10 mouse cellular contexts compared by ENCODE assay signal in the genomic region with DNA sequence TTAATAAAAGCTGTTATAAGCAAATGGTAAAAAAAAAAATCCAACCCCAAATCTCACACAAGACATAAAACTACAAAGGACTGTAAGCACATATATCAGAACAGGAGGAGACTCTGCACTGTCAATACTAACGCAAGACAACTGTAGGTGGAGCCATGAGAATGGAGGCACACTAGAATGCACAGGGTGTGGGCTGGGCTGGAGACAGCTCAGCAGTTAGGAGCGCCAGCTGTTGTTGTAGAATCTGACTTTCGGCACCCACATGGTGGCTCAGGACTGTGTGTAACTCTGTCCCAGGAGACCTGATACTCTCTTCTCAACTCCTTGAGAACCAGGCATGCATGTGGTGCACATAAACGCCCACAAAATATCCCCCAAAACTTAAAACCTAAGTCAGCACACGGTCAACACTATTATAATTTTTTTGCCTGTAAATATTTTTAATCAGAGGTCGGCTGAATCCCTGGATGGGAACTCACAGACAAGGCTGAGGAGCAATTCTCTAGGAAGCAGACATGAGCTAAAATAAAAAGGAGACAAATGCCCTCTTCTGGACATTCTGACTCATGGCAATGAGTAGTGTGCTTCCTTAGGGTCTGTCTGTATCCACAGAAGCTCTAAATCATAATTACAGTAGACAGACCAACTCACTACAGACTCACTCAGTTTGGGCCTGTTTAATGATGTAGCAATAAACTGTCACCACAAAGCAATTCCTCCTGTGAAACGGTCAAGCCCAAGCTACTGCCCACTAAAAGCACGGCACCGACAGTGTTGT. TPM values are rescaled to one million over a fixed set of nuclear protein-coding genes. Genes with fewer than 3 reads are reported as not detected.
DNase-seq lines count a peak whose midpoint lies in the region; ATAC-seq and TF ChIP-seq lines count a peak whose summit lies in the region.
"Had no signal": no experiment of that assay in that cellular context is flagged by ENCODE, and none has a peak within 500 bp of the region (broad histone marks: within the 10 kb centered on the region; RNA-seq: fewer than 3 reads in every experiment).

No protein-coding gene starts in this region.

- TF ChIP-seq CTCF in intestine, postnatal 0 days (IDR thresholded peaks at IDR 0.05; ENCODE audit: low read depth): peak; percentile 50
- TF ChIP-seq CTCF in midbrain, postnatal 0 days (IDR thresholded peaks at IDR 0.05): peak; percentile 43

- H3K4me2 ChIP-seq in intestine, postnatal 0 days (replicated peaks; ENCODE audit: low read depth): no peak overlapping the region
- no peak overlapping the region for H3K4me2 ChIP-seq in intestine, embryonic 16.5 days (ENCODE audit: low read depth, low read length)
- H3K4me2 ChIP-seq in midbrain, postnatal 0 days (ENCODE audit: low read depth, low read length, poor library complexity, severe bottlenecking): no peak overlapping the region
- no peak overlapping the region for H3K4me2 ChIP-seq in midbrain, embryonic 15.5 days
- H3K4me2 ChIP-seq: hindbrain, embryonic 14.5 days had no signal

- no peaks in the 10 kb centered on the region for H3K9me3 ChIP-seq in intestine, postnatal 0 days (ENCODE audit: control insufficient read depth)
- no peaks in the 10 kb centered on the region for H3K9me3 ChIP-seq in intestine, embryonic 16.5 days (ENCODE audit: control insufficient read depth, low read length)
- H3K9me3 ChIP-seq in midbrain, postnatal 0 days (ENCODE audit: low read length): no peaks in the 10 kb centered on the region
- no peaks in the 10 kb centered on the region for H3K9me3 ChIP-seq in midbrain, embryonic 15.5 days

- H3K27me3 ChIP-seq in intestine, postnatal 0 days (replicated peaks; ENCODE audit: control insufficient read depth, insufficient read depth, low read length): no peaks in the 10 kb centered on the region
- H3K27me3 ChIP-seq in intestine, embryonic 16.5 days (replicated peaks; ENCODE audit: control insufficient read depth, insufficient read depth, low read length): no peaks in the 10 kb centered on the region
- H3K27me3 ChIP-seq in midbrain, postnatal 0 days (ENCODE audit: insufficient read depth, low read length): no peaks in the 10 kb centered on the region
- H3K27me3 ChIP-seq in midbrain, embryonic 15.5 days (replicated peaks): no peaks in the 10 kb centered on the region

- no peaks in the 10 kb centered on the region for H3K4me1 ChIP-seq in intestine, postnatal 0 days (replicated peaks; ENCODE audit: control insufficient read depth, insufficient read depth, low read length)
- no peaks in the 10 kb centered on the region for H3K4me1 ChIP-seq in intestine, embryonic 16.5 days (ENCODE audit: control insufficient read depth, insufficient read depth, low read length)
- H3K4me1 ChIP-seq in midbrain, postnatal 0 days (ENCODE audit: insufficient read depth, low read length): no peaks in the 10 kb centered on the region
- H3K4me1 ChIP-seq in midbrain, embryonic 15.5 days: no peaks in the 10 kb centered on the region

- intact Hi-C loops in gastrocnemius, postnatal 36 days (cut with DNase I): no loop called here

- H3K27ac ChIP-seq in intestine, postnatal 0 days (ENCODE audit: low read depth, low read length): no peak overlapping the region
- H3K27ac ChIP-seq in intestine, embryonic 16.5 days (ENCODE audit: low read length): no peak overlapping the region
- H3K27ac ChIP-seq in midbrain, postnatal 0 days (ENCODE audit: low read depth, low read length): no peak overlapping the region
- no peak overlapping the region for H3K27ac ChIP-seq in midbrain, embryonic 15.5 days
- H3K27ac ChIP-seq: hindbrain, embryonic 14.5 days had no signal

- no peak overlapping the region for H3K4me3 ChIP-seq in intestine, postnatal 0 days (ENCODE audit: low read depth, low read length)
- H3K4me3 ChIP-seq in intestine, embryonic 16.5 days (ENCODE audit: low read length): no peak overlapping the region
- no peak overlapping the region for H3K4me3 ChIP-seq in midbrain, postnatal 0 days (ENCODE audit: low read depth, low read length)
- no peak overlapping the region for H3K4me3 ChIP-seq in midbrain, embryonic 15.5 days

- no peak overlapping the region for H3K9ac ChIP-seq in intestine, postnatal 0 days (ENCODE audit: low read depth, low read length)
- no peak overlapping the region for H3K9ac ChIP-seq in intestine, embryonic 16.5 days (ENCODE audit: low read depth, low read length)
- H3K9ac ChIP-seq in midbrain, postnatal 0 days (replicated peaks; ENCODE audit: low read length, poor library complexity, severe bottlenecking): no peak overlapping the region
- no peak overlapping the region for H3K9ac ChIP-seq in midbrain, embryonic 15.5 days
- H3K9ac ChIP-seq: hindbrain, embryonic 14.5 days had no signal

- 80% methylated on average over 9 of the region's 9 CpGs for WGBS in intestine, postnatal 0 days
- WGBS in intestine, embryonic 16.5 days: 80% methylated on average over 9 of the region's 9 CpGs
- WGBS in midbrain, postnatal 0 days: 84% methylated on average over 9 of the region's 9 CpGs
- 88% methylated on average over 9 of the region's 9 CpGs for WGBS in midbrain, embryonic 15.5 days

- no peak for ATAC-seq in intestine, postnatal 0 days
- ATAC-seq in intestine, embryonic 16.5 days: no peak; the same call in 1 of the 2 replicates
- no peak for ATAC-seq in midbrain, postnatal 0 days (ENCODE audit: low FRiP score)
- ATAC-seq in midbrain, embryonic 15.5 days (replicated peaks): no peak
- ATAC-seq in erythroblast, adult 5-6 weeks (replicated peaks; ENCODE audit: low FRiP score, poor library complexity, severe bottlenecking): no peak

- DNase-seq in midbrain, postnatal 0 days (ENCODE audit: low spot score): peak; percentile 24
- DNase-seq in adipocyte (ENCODE audit: low spot score): peak; percentile 34
- DNase-seq in thymus, postnatal 14 days: peak; percentile 66
- no peak for DNase-seq in gastrocnemius, postnatal 36 days

- peaks cover 74% of the 10 kb centered on the region for H3K36me3 ChIP-seq in intestine, postnatal 0 days (ENCODE audit: control insufficient read depth, insufficient read depth)
- peaks cover 24% of the 10 kb centered on the region for H3K36me3 ChIP-seq in intestine, embryonic 16.5 days (ENCODE audit: control insufficient read depth, insufficient read depth, low read length)
- peaks cover 43% of the 10 kb centered on the region for H3K36me3 ChIP-seq in midbrain, postnatal 0 days (ENCODE audit: insufficient read depth, low read length)
- H3K36me3 ChIP-seq in midbrain, embryonic 15.5 days (replicated peaks): peaks cover 51% of the 10 kb centered on the region

RNA-seq across cellular contexts. Expression of a gene that starts 25.6 kb away (rescaled TPM):
- 22.5 and 25.0 TPM in 2 replicates for polyA plus RNA-seq in intestine, postnatal 0 days (2015; fragmentation: Nextera tagmentation; extraction: Ambion mirVana)
- polyA plus RNA-seq in intestine, embryonic 16.5 days (2015; fragmentation: Nextera tagmentation; extraction: Ambion mirVana): 49.3 and 50.0 TPM in 2 replicates
- total RNA-seq in midbrain, postnatal 0 days (2014; rRNA removed): 34.7 and 43.2 TPM in 2 replicates
- 47.2 and 50.1 TPM in 2 replicates for polyA plus RNA-seq in midbrain, postnatal 0 days (2015; fragmentation: Nextera tagmentation; extraction: Ambion mirVana)
- polyA plus RNA-seq in midbrain, embryonic 15.5 days (2015; fragmentation: Nextera tagmentation; extraction: Ambion mirVana): 57.4 and 61.0 TPM in 2 replicates
- total RNA-seq in erythroblast, adult 5-6 weeks (2015; ENCODE audit: low replicate concordance): 7.1 and 9.4 TPM in 2 replicates
- total RNA-seq in erythroblast, adult 5-6 weeks (2017; ENCODE audit: low replicate concordance): 11.6 and 13.6 TPM in 2 replicates
- total RNA-seq in gastrocnemius, postnatal 36 days (2021): 10 to 100 TPM; 11.9 to 15.0 TPM

RNA-seq across cellular contexts. Expression of a gene that starts 50.2 kb away (rescaled TPM):
- 1.5 and 2.0 TPM in 2 replicates for polyA plus RNA-seq in intestine, postnatal 0 days (2015; fragmentation: Nextera tagmentation; extraction: Ambion mirVana)
- polyA plus RNA-seq in intestine, embryonic 16.5 days (2015; fragmentation: Nextera tagmentation; extraction: Ambion mirVana): 3.8 and 4.0 TPM in 2 replicates
- total RNA-seq in midbrain, postnatal 0 days (2014; rRNA removed): 0.14 and 0.27 TPM in 2 replicates
- polyA plus RNA-seq in midbrain, postnatal 0 days (2015; fragmentation: Nextera tagmentation; extraction: Ambion mirVana): 0.14 and 0.15 TPM in 2 replicates
- 0.15 and 0.17 TPM in 2 replicates for polyA plus RNA-seq in midbrain, embryonic 15.5 days (2015; fragmentation: Nextera tagmentation; extraction: Ambion mirVana)
- not detected in 2 replicates for total RNA-seq in erythroblast, adult 5-6 weeks (2015; ENCODE audit: low replicate concordance)
- total RNA-seq in erythroblast, adult 5-6 weeks (2017; ENCODE audit: low replicate concordance): not detected in 2 replicates
- not detected for total RNA-seq in gastrocnemius, postnatal 36 days (2021)
- total RNA-seq: gastrocnemius, adult 18-20 months had no signal

Comparison
In these comparisons a context has a peak if more than half of its experiments do, and no peak if none do; other contexts are left out.
1. DNase-seq: peak in midbrain, postnatal 0 days (single experiment), adipocyte (single experiment) and thymus, postnatal 14 days (single experiment); none in gastrocnemius, postnatal 36 days (0 of 2).